Mouse (Mus musculus) retina, embryonic 14.5 days (tissue): Measurements from ENCODE around the gene Gper1.
"Not testable (repeated sequence)": the region's sequence is repeated elsewhere in the genome, so short reads cannot be mapped to it uniquely, and the experiment has no call there.

Experiments
- DNase-seq: peaks from one replicate; pipeline ENCODE4 v3.0.0-alpha.2; 2015; ENCODE audit warnings: low spot score

Gene Gper1

GRCm38 (mm10) chr5:139390324-139391119 is 32.4 kb upstream of the Gper1 start:
- DNase-seq = not testable (repeated sequence)

DNA sequence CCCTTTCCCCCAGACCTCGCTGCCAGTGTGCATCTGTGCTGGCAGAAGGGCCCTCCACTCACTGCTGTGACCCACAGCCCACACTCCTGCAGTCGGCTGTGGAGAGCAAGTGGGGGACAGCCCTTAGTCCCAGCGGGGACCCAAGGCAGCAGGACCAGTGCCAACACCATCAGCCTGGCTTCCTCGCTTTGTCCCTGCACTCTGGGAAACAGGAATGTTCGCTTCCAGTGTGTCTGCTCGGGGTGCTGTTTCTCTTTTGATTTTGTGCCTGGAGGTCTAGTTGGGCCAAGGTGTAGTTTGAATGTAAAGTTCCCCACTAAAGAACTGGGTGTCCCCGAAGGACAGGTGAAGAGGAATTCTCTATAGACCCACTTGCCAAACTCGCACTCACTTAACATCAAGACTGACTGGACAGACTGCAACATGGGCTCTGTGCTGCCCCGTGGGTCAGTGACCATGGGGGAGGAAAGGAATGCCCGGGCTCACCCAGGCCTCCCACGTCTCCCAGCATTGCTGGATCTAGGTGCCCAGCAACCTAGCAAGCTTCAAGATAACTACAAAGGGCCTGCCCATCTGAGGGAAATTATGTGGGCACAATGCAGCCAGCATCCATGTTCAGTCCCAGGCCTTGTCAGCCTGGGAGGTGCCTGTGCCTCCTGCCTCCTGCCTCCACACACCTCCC is 31.5 kb upstream of the Gper1 start:
- no peak for DNase-seq

- DNase-seq = no peak
These were observed 30.4 kb upstream of the Gper1 start for GRCm38 (mm10) chr5:139392219-139393196.

GRCm38 (mm10) chr5:139393197-139393588 is 29.8 kb upstream of the Gper1 start:
- no peak for DNase-seq

GRCm38 (mm10) chr5:139394399-139394798 is 28.6 kb upstream of the Gper1 start:
- no peak for DNase-seq

DNA sequence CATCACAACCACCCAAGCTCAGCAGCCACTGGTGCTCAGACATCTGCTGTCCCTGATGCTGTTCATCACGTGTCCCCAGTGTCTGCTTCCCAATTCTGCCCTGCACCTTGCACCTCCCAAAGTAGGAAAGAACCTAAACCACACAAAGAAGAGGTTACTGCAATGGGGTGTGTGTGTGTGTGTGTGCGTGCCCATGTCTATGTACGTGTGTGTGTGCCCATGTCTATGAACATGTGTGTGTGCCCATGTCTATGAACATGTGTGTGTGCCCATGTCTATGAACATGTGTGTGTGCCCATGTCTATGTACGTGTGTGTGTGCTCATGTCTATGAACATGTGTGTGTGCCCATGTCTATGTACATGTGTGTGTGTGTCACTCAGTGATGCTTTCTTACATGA is 27.4 kb upstream of the Gper1 start:
- DNase-seq = no peak

DNA sequence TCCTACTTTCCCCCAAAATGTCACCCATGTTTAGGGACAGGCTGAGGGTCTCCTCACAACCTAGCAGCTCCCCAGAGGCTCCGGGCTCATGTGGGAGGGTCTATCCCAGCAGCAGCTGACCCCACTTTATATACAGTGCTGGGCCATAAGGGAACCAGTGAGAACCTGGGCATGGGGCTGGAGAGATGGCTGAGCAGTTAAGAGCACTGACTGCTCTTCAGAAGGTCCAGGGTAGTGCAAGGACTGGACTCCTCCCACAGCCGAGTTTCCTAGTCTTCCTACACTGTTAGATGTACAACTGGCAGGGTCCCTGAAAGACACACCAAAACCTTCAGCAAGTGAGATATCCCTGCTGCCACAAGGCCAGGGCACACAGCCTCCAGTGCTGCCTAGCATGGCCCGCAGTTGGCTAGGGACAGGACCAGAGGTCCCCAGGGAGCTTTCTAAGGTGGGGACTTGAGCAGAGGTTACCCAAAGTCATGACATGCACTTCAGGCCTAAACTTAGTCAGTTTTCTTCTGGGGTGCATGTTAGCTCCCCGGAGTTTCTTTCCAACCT is 25.5 kb upstream of the Gper1 start:
- no peak for DNase-seq

DNA sequence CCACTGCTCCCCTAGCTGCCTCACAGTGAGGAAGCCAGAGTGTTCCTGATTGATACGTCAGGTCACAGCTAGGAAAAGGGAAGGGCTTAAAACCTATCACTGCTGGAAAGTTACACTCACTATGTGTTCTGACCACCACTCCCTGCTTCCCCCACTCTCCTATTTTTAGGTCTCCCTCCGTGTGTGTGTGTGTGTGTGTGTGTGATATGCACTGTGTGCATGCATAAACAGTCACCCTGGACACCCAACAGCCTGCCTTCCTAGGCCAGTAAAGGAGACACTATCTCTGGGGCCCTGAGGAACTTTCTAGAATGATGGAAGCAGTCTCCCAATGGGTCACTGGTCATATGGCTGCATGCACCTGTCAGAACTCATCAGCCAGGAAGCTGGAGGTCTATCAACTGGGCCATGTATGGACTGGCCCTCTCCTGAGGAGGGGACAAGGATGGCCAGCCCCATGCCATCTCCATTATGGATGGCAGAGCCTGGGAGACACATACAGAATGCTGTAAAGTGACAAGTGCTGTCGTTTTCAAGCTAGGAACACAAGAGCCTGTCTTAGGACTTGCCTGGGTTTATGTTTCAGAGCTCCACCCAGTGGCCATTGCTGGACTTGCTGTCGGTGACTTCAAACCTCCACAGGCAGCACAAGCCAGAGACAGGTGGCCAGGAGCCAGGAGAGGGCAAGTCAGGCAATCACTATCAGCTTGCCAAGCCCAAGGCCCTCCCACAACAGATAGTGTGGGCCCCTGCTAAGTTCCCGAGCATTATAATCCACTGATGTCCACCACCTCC is 24.8 kb upstream of the Gper1 start:
- peak; percentile 91 for DNase-seq

DNA sequence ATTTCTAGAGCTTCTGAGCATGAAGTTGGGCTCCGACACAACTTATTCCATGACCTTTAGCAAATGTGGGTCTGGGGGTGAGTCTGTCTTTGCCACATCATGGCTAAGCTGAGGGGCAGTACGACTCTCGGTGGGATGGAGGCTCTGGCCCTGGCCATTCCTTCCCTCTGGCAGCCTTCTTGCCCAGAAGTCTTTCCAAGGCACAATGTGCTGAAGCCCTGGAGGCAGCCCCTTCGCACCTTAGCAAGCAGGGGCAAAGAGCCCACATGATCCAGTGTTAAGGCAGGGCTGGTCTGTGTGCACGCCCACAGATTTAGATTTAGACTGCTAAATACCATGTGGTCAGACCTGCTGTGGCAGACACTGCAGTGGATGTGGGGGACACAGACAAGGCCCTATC is 24.2 kb upstream of the Gper1 start:
- DNase-seq = no peak

DNA sequence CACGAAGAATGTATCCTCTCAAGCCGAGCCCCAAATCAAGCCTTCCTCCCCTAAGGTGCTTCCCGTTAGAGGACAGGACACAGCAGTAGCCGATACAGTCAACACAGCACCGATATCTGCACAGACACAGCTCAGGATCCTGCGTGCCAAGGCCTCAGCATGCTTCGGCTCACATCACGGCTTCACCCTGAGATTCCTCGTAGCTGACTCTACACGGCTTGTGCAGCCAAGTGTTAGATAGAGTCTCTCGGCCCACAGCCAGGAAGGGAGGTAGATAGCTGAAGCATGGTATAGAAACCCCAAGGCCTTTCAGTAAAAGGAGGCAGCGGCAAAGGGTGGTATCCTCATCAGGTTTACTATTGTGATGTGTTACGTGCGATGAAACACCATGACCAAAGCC is 23.0 kb upstream of the Gper1 start:
- no peak for DNase-seq

DNA sequence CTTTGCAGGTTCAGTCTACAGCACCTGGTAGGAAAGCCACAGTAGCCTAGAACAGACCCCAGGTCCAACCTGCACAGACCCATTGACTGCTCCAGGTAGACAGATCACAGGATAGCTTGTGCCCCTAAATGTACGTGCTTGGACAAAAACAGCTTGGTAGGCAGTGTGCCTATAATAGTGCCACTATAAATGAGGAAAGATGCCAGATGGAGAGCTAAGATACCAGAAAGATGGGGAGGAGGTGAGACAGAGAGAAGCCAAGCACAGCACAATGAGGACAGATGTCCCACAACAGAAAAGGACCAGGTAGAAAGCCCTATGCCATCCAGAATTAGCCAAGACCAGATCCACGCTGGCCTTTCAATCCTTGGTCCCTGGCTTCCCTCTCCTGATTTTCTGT is 20.8 kb upstream of the Gper1 start:
- no peak for DNase-seq

- DNase-seq = no peak
These were observed 19.2 kb upstream of the Gper1 start for GRCm38 (mm10) chr5:139403692-139404260.

DNA sequence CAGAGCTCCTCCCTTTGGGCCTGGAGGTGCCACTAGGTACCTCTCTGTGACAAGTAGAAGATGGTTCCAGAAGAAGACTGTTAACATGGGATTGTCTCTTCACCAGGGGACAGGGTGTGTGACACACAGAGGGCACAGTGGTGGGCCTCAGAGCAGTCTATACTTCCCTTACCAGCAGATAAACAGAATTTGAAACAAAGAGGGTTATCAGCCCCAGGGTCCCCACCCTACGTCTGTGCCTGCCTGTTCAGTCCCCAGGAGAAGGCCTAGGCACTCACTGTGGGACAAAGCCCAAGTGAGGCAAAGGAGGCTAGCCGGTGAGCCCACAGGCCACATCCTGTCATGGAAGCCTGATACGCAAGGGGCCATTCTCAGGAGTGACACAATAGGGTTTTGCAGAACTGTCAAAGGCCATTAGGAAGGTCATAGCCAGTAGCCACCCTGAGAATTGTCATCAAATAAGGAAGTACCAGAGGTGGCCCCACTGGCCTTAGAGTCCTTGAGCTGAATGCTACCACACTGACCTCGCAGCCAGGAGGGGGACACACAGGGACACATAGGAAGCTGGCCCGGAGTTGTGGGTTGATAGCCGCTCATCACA is 18.1 kb upstream of the Gper1 start, which contains the start of gene C130050O18Rik:
Gene C130050O18Rik, plus strand, starts transcription at position 480 of the 601 bp plus-strand sequence.
- no peak for DNase-seq

- peak; percentile 37 for DNase-seq
These were observed 17.5 kb upstream of the Gper1 start for GRCm38 (mm10) chr5:139405478-139405877.

DNA sequence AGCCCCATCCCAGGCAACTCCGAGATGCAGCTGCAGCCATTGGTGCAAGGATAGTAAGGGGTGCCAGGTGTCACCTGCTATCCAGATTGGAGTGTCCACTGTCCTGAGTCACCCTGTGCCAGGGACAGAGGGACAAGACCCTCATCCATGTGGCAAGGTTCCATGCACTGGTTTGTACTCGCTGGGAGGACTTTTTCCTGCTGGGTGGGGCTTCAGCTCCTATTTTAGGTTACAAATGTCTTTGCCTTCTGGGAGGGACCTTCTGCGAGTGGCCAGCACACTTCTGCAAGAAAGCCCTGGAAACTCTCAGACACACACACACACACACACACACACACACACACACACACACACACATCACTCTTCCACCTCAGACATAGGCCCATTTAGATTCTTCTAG is 17.0 kb upstream of the Gper1 start:
- DNase-seq = no peak

DNA sequence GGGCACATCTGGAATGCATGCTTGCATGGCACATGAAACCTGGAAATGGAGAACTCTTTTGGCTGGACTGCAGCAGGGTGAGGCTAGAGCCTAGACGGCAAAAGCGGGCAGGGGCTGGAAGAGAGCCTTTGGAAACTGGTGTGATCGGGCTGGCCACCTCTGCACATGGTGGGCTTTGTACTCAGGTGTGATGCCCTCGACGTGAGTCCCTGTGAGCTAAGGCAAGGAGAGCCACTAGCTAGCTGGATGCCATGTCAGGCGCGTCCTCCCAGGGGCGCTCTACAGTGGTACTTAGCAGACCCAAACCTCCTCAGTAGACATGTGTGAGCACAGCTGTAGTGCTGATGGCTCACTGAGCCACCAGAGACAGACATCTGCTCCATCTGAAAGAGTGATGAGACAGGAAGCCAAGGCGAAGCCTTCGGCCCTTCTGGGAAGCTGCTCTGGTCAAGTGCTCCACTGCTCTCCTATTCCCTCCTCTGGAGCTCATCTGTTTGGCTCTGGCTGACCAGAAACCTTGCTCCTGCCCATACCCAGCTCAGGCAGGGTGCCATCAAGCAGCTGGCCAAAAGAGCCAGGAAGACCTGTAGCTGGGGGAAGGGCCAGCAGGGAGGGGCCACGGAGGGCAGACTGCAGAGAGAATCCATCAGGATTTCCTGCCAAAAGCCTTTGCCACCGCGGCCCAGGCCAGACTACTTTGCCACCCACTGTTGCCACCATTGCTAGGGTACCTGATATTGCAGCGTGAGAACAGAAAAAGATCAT is 15.6 kb upstream of the Gper1 start:
- DNase-seq = no peak

GRCm38 (mm10) chr5:139408511-139408910 is 14.4 kb upstream of the Gper1 start:
- no peak for DNase-seq

GRCm38 (mm10) chr5:139409412-139409811 is 13.5 kb upstream of the Gper1 start:
- DNase-seq = no peak

- DNase-seq = no peak
These were observed 12.9 kb upstream of the Gper1 start for GRCm38 (mm10) chr5:139410056-139410455.

GRCm38 (mm10) chr5:139411117-139411516 is 11.8 kb upstream of the Gper1 start:
- DNase-seq = no peak
